8 mouse cellular contexts compared by ENCODE assay signal in the genomic region with DNA sequence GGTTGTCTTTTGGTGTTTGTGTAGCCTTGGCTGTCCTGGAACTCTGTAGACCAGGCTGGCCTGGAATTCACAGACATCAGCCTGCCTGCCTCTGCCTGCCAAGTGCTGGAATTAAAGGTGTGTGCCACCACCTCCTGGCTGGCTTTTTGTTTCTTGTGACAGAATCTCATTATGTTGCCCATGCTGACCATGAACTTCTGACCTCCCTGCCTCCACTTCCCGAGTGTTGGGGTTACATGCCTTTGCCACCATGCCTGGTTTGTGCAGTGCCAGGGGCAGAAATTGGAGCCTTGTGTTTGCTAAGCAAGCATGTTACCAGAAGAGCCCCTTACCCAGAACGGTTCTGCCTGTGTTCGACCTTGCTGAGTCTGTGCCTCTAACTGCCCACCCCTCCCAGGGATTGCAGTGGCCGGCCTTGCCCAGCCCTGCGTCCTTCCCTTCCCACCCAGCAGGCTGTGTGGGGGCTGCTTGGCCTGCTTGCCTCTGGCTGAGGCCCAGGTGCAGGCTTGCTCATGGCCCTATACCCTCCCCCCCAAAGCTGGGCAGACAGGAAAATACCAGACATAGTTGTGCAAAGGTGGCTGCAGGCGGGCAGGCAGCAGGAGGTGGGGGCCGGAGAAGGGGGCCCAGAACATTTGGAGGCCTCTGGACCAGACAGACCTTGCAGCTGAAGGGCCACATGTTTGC. TPM values are rescaled to one million over a fixed set of nuclear protein-coding genes. Genes with fewer than 3 reads are reported as not detected.
A peak's percentile ranks its signal among the peaks of the same experiment; 100 is the strongest.
DNase-seq lines count a peak whose midpoint lies in the region; ATAC-seq and TF ChIP-seq lines count a peak whose summit lies in the region.

No protein-coding gene starts in this region.

- no peaks in the 10 kb centered on the region for H3K9me3 ChIP-seq in intestine, embryonic 16.5 days (ENCODE audit: control insufficient read depth, low read length)

- DNase-seq in heart, adult 11 months: peak; percentile 90
- no peak for DNase-seq in heart, postnatal 36 days
- peak; percentile 26 for DNase-seq in adrenal gland, postnatal 25 days
- DNase-seq in lung, postnatal 10 days: peak; percentile 39
- no peak for DNase-seq in left cerebral cortex, adult 2 months (ENCODE audit: extremely low spot score in 1 of 2, low spot score in 2 of 2)
- no peak for DNase-seq in urinary bladder, adult 18-20 months (ENCODE audit: low spot score in 2 of 2)
- no peak for DNase-seq in layer of hippocampus, adult 2 months (ENCODE audit: low spot score in 2 of 2)

- no peaks in the 10 kb centered on the region for H3K36me3 ChIP-seq in intestine, embryonic 16.5 days (ENCODE audit: control insufficient read depth, insufficient read depth, low read length)

- H3K4me2 ChIP-seq in intestine, embryonic 16.5 days (ENCODE audit: low read depth, low read length): peak overlapping the region; percentile 27

- H3K4me1 ChIP-seq in intestine, embryonic 16.5 days (ENCODE audit: control insufficient read depth, insufficient read depth, low read length): peaks cover 99% of the 10 kb centered on the region

- intact Hi-C loops in heart, postnatal 36 days (cut with DNase I): no loop called here
- intact Hi-C loops in left cerebral cortex, adult 2 months (cut with DNase I): no loop called here

- WGBS in intestine, embryonic 16.5 days: 15% methylated on average over 7 of the region's 7 CpGs

- no peak; the same call in 1 of the 2 replicates for ATAC-seq in intestine, embryonic 16.5 days

- H3K4me3 ChIP-seq in intestine, embryonic 16.5 days (ENCODE audit: low read length): no peak overlapping the region
- no peak overlapping the region for H3K4me3 ChIP-seq in left cerebral cortex, adult 2 months
- H3K4me3 ChIP-seq in layer of hippocampus, adult 2 months: no peak overlapping the region

- peak overlapping the region; percentile 84 for H3K27ac ChIP-seq in intestine, embryonic 16.5 days (ENCODE audit: low read length)
- no peak overlapping the region for H3K27ac ChIP-seq in left cerebral cortex, adult 2 months
- no peak overlapping the region for H3K27ac ChIP-seq in layer of hippocampus, adult 2 months

- H3K27me3 ChIP-seq in intestine, embryonic 16.5 days (replicated peaks; ENCODE audit: control insufficient read depth, insufficient read depth, low read length): no peaks in the 10 kb centered on the region

- peak overlapping the region; percentile 64 for H3K9ac ChIP-seq in intestine, embryonic 16.5 days (ENCODE audit: low read depth, low read length)

- TF ChIP-seq CTCF in left cerebral cortex, adult 2 months (IDR thresholded peaks at IDR 0.05): no peak
- TF ChIP-seq CTCF in layer of hippocampus, adult 2 months (conservative IDR thresholded peaks at IDR 0.05): no peak

RNA-seq across cellular contexts. Expression of gene Glis2, which starts 8.4 kb away (rescaled TPM):
- total RNA-seq in heart, postnatal 36 days (2021): 10 to 100 TPM; 16.0 to 16.7 TPM
- 17.1 and 23.0 TPM in 2 replicates for total RNA-seq in adrenal gland, postnatal 25 days (2021)
- 14.5 and 18.1 TPM in 2 replicates for polyA plus RNA-seq in intestine, embryonic 16.5 days (2015; fragmentation: Nextera tagmentation; extraction: Ambion mirVana)
- 10 to 100 TPM; 12.9 to 16.2 TPM for total RNA-seq in left cerebral cortex, adult 2 months (2021)
- 10 to 100 TPM; 11.0 to 13.9 TPM for total RNA-seq in layer of hippocampus, adult 2 months (2021)

RNA-seq across cellular contexts. Expression of gene Pam16, which starts 21.9 kb away (rescaled TPM):
- total RNA-seq in heart, postnatal 36 days (2021): 100 to 1,000 TPM; 134 to 150 TPM
- 81.9 and 83.4 TPM in 2 replicates for total RNA-seq in adrenal gland, postnatal 25 days (2021)
- 79.4 and 86.8 TPM in 2 replicates for polyA plus RNA-seq in intestine, embryonic 16.5 days (2015; fragmentation: Nextera tagmentation; extraction: Ambion mirVana)
- 10 to 100 TPM; 78.1 to 94.1 TPM for total RNA-seq in left cerebral cortex, adult 2 months (2021)
- 10 to 100 TPM; 72.3 to 75.2 TPM for total RNA-seq in layer of hippocampus, adult 2 months (2021)

RNA-seq across cellular contexts. Expression of gene Vasn, which starts 36.8 kb away (rescaled TPM):
- total RNA-seq in heart, postnatal 36 days (2021): 10 to 100 TPM in 1 of 2 experiments, 1 to 10 TPM in 1; 9.2 to 11.0 TPM
- total RNA-seq in adrenal gland, postnatal 25 days (2021): 5.4 and 9.3 TPM in 2 replicates
- 13.5 and 13.6 TPM in 2 replicates for polyA plus RNA-seq in intestine, embryonic 16.5 days (2015; fragmentation: Nextera tagmentation; extraction: Ambion mirVana)
- 10 to 100 TPM; 11.5 to 13.1 TPM for total RNA-seq in left cerebral cortex, adult 2 months (2021)
- total RNA-seq in layer of hippocampus, adult 2 months (2021): 1 to 10 TPM; 5.7 to 6.2 TPM

RNA-seq across cellular contexts. Expression of gene Dnaja3, which starts 36.9 kb away (rescaled TPM):
- total RNA-seq in heart, postnatal 36 days (2021): 100 to 1,000 TPM; 143 to 164 TPM
- total RNA-seq in adrenal gland, postnatal 25 days (2021): 117 and 125 TPM in 2 replicates
- 90.5 and 92.5 TPM in 2 replicates for polyA plus RNA-seq in intestine, embryonic 16.5 days (2015; fragmentation: Nextera tagmentation; extraction: Ambion mirVana)
- 10 to 100 TPM; 56.9 to 62.2 TPM for total RNA-seq in left cerebral cortex, adult 2 months (2021)
- 10 to 100 TPM; 61.2 to 65.4 TPM for total RNA-seq in layer of hippocampus, adult 2 months (2021)

RNA-seq across cellular contexts. Expression of gene Tfap4, which starts 43.3 kb away (rescaled TPM):
- total RNA-seq in heart, postnatal 36 days (2021): 1 to 10 TPM; 4.4 to 4.6 TPM
- 8.3 and 10.4 TPM in 2 replicates for total RNA-seq in adrenal gland, postnatal 25 days (2021)
- 23.0 and 26.5 TPM in 2 replicates for polyA plus RNA-seq in intestine, embryonic 16.5 days (2015; fragmentation: Nextera tagmentation; extraction: Ambion mirVana)
- total RNA-seq in left cerebral cortex, adult 2 months (2021): 1 to 10 TPM; 2.9 to 4.3 TPM
- total RNA-seq in layer of hippocampus, adult 2 months (2021): 1 to 10 TPM; 5.3 to 6.8 TPM

Comparison
In these comparisons a context has a peak if more than half of its experiments do, and no peak if none do; other contexts are left out.
1. DNase-seq: peak in heart, adult 11 months (single experiment), adrenal gland, postnatal 25 days (single experiment) and lung, postnatal 10 days (single experiment); none in heart, postnatal 36 days (0 of 2), left cerebral cortex, adult 2 months (0 of 2), urinary bladder, adult 18-20 months (0 of 2) and layer of hippocampus, adult 2 months (0 of 2).